Mouse (Mus musculus): ENCODE data around the gene Cript.

- TF ChIP-seq MAFK (IDR thresholded peaks at IDR 0.05; ENCODE audit: insufficient read depth, low read depth, low read length) = no peak
- no peak for TF ChIP-seq CHD2 (IDR thresholded peaks at IDR 0.05; ENCODE audit: low read depth, low read length)
- TF ChIP-seq ZC3H11A (IDR thresholded peaks at IDR 0.05; ENCODE audit: borderline replicate concordance, low read depth, low read length) = no peak
- TF ChIP-seq ZNF384 (IDR thresholded peaks at IDR 0.05; ENCODE audit: low read depth, low read length) = no peak
- TF ChIP-seq HCFC1 (IDR thresholded peaks at IDR 0.05; ENCODE audit: borderline replicate concordance, insufficient read depth, low read length) = no peak
Measured at GRCm38 (mm10) chr17:87008950-87009349, 16.4 kb upstream of the Cript start.

All from ES-E14 (cell line).